Mouse (Mus musculus) megakaryocyte, embryonic 14.5 days (primary cell): ENCODE results near the gene Ogfod2.

Experiments used
- FLI1 ChIP-seq: IDR thresholded peaks from 2 replicates; pipeline ENCODE4 v1.6.1; 2012; ENCODE audit warnings: low read length, inconsistent platforms, mixed read lengths
- GATA1 ChIP-seq: IDR thresholded peaks from 3 replicates; pipeline ENCODE4 v1.6.1; 2012; ENCODE audit warnings: mixed read lengths, low read length, inconsistent platforms, borderline replicate concordance

DNA sequence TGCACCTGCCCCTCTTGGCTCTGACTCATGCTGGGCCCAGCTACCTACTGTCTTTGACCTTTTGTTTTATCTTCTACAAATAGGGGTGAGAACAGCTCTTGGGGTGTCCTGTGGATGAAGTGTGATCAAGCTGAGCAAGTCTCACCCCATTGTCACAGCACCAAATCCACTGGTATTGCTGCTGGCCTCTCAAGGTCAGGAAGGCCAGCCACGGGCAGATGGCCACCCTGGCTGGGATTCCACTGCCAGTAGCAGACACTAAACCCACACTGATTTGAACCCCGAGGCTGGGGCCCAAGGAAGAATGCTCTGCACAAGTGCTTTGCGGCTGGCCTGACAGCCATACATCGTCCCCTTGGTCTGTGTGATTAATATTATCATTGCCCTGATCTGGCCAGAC, 46.2 kb downstream of the Ogfod2 start:
- TF ChIP-seq GATA1: no peak
- TF ChIP-seq FLI1: no peak
